10 mouse cellular contexts compared by ENCODE assay signal in genomic region chr2:102936886-102937285, GRCm38 (mm10). TPM values are rescaled to one million over a fixed set of nuclear protein-coding genes. Genes with fewer than 3 reads are reported as not detected.
DNase-seq lines count a peak whose midpoint lies in the region; ATAC-seq and TF ChIP-seq lines count a peak whose summit lies in the region.
"Had no signal": no experiment of that assay in that cellular context is flagged by ENCODE, and none has a peak within 500 bp of the region (broad histone marks: within the 10 kb centered on the region; RNA-seq: fewer than 3 reads in every experiment).

No protein-coding gene starts in this region.

- H3K9ac ChIP-seq in lung, embryonic 14.5 days: no peak overlapping the region
- H3K9ac ChIP-seq in heart, embryonic 11.5 days (ENCODE audit: low read depth, low read length): no peak overlapping the region
- H3K9ac ChIP-seq in midbrain, embryonic 16.5 days (ENCODE audit: low read depth, low read length): no peak overlapping the region
- H3K9ac ChIP-seq: hindbrain, embryonic 12.5 days had no signal

- no peaks in the 10 kb centered on the region for H3K4me1 ChIP-seq in lung, embryonic 14.5 days (ENCODE audit: insufficient read depth)
- H3K4me1 ChIP-seq in heart, embryonic 11.5 days (ENCODE audit: control insufficient read depth, insufficient read depth, low read length): peaks cover 4% of the 10 kb centered on the region
- no peaks in the 10 kb centered on the region for H3K4me1 ChIP-seq in midbrain, embryonic 16.5 days (ENCODE audit: control insufficient read depth, insufficient read depth, low read length)
- H3K4me1 ChIP-seq: hindbrain, embryonic 12.5 days had no signal

- peak; percentile 46 to 79 for DNase-seq in cerebellum, postnatal 10 days
- DNase-seq in cerebellum, postnatal 36 days: no peak
- peak; percentile 58 for DNase-seq in lung, embryonic 14.5 days
- DNase-seq in lung, adult 18-20 months: no peak
- DNase-seq in cerebellum, adult 9-11 months: no peak
- DNase-seq in adrenal gland, postnatal 14 days: no peak

- H3K27me3 ChIP-seq in lung, embryonic 14.5 days (ENCODE audit: insufficient read depth, low read length): no peaks in the 10 kb centered on the region
- H3K27me3 ChIP-seq in heart, embryonic 11.5 days (ENCODE audit: control insufficient read depth, insufficient read depth, low read length): no peaks in the 10 kb centered on the region
- no peaks in the 10 kb centered on the region for H3K27me3 ChIP-seq in midbrain, embryonic 16.5 days (ENCODE audit: control insufficient read depth, insufficient read depth, low read depth, low read length)
- H3K27me3 ChIP-seq: hindbrain, embryonic 12.5 days had no signal

- no peak for TF ChIP-seq CTCF in lung, embryonic 14.5 days (IDR thresholded peaks at IDR 0.05; ENCODE audit: low read depth)

- no peaks in the 10 kb centered on the region for H3K36me3 ChIP-seq in lung, embryonic 14.5 days (ENCODE audit: insufficient read depth)
- H3K36me3 ChIP-seq in heart, embryonic 11.5 days (ENCODE audit: control insufficient read depth, insufficient read depth, low read length): no peaks in the 10 kb centered on the region
- H3K36me3 ChIP-seq in midbrain, embryonic 16.5 days (ENCODE audit: control insufficient read depth, insufficient read depth, low read length): no peaks in the 10 kb centered on the region
- H3K36me3 ChIP-seq: forebrain, embryonic 10.5 days; hindbrain, embryonic 12.5 days had no signal

- no peak overlapping the region for H3K4me3 ChIP-seq in lung, embryonic 14.5 days (ENCODE audit: low read depth, low read length)
- H3K4me3 ChIP-seq in heart, embryonic 11.5 days (ENCODE audit: low read depth, low read length): no peak overlapping the region
- H3K4me3 ChIP-seq in midbrain, embryonic 16.5 days (ENCODE audit: low read depth, low read length): no peak overlapping the region
- H3K4me3 ChIP-seq: forebrain, embryonic 10.5 days; hindbrain, embryonic 12.5 days had no signal

- H3K27ac ChIP-seq in lung, embryonic 14.5 days (ENCODE audit: low read depth): no peak overlapping the region
- no peak overlapping the region for H3K27ac ChIP-seq in heart, embryonic 11.5 days (ENCODE audit: low read depth, low read length)
- H3K27ac ChIP-seq in midbrain, embryonic 16.5 days (ENCODE audit: low read length): no peak overlapping the region
- H3K27ac ChIP-seq: forebrain, embryonic 10.5 days; hindbrain, embryonic 12.5 days had no signal

- H3K4me2 ChIP-seq in lung, embryonic 14.5 days: no peak overlapping the region
- H3K4me2 ChIP-seq in heart, embryonic 11.5 days: no peak overlapping the region
- no peak overlapping the region for H3K4me2 ChIP-seq in midbrain, embryonic 16.5 days (ENCODE audit: low read length)
- H3K4me2 ChIP-seq: hindbrain, embryonic 12.5 days had no signal

- WGBS in lung, embryonic 14.5 days: 44% methylated on average over 3 of the region's 3 CpGs
- WGBS in heart, embryonic 11.5 days (ENCODE audit: insufficient replicate concordance): 45% methylated on average over 3 of the region's 3 CpGs
- WGBS in midbrain, embryonic 16.5 days: 46% methylated on average over 3 of the region's 3 CpGs

- H3K9me3 ChIP-seq in lung, embryonic 14.5 days (ENCODE audit: low read depth, low read length): no peaks in the 10 kb centered on the region
- H3K9me3 ChIP-seq in heart, embryonic 11.5 days (replicated peaks; ENCODE audit: control insufficient read depth, low read length): no peaks in the 10 kb centered on the region
- H3K9me3 ChIP-seq in midbrain, embryonic 16.5 days (replicated peaks; ENCODE audit: control insufficient read depth, low read length, poor library complexity, severe bottlenecking): no peaks in the 10 kb centered on the region
- H3K9me3 ChIP-seq: forebrain, embryonic 10.5 days; hindbrain, embryonic 12.5 days had no signal

- peak; percentile 89 for ATAC-seq in lung, embryonic 14.5 days (ENCODE audit: insufficient read depth)
- ATAC-seq in heart, embryonic 11.5 days (replicated peaks; ENCODE audit: insufficient number of reproducible peaks, low FRiP score, low TSS enrichment): 0 out of 2 replicates have a peak, but pooled peaks have one; percentile 10
- ATAC-seq in midbrain, embryonic 16.5 days: peak; percentile 28; the same call in 1 of the 2 replicates

RNA-seq across cellular contexts. Expression of gene Cd44, which starts 35.4 kb away (rescaled TPM):
- polyA plus RNA-seq in lung, embryonic 14.5 days (2014; fragmentation: Nextera tagmentation; extraction: Ambion mirVana): 27.8 and 31.8 TPM in 2 replicates
- polyA plus RNA-seq in heart, embryonic 11.5 days (2014; fragmentation: Nextera tagmentation; extraction: Ambion mirVana): 24.8 and 28.8 TPM in 2 replicates
- polyA plus RNA-seq in midbrain, embryonic 16.5 days (2015; fragmentation: Nextera tagmentation; extraction: Ambion mirVana): 2.5 TPM in 2 replicates
- total RNA-seq in adrenal gland, postnatal 14 days (2021): 54.6 and 84.8 TPM in 2 replicates

Comparison
In these comparisons a context has a peak if more than half of its experiments do, and no peak if none do; other contexts are left out.
1. DNase-seq: peak in cerebellum, postnatal 10 days (2 of 2) and lung, embryonic 14.5 days (single experiment); none in cerebellum, postnatal 36 days (0 of 2), lung, adult 18-20 months (0 of 2), cerebellum, adult 9-11 months (single experiment) and adrenal gland, postnatal 14 days (single experiment).
2. ATAC-seq: peak in every context shown above with its lines; median percentile 89 in lung, embryonic 14.5 days; 28 in midbrain, embryonic 16.5 days; 10 in heart, embryonic 11.5 days.